Mouse (Mus musculus): ENCODE measurements around the gene Ctdspl2. TPM values are rescaled to one million over a fixed set of nuclear protein-coding genes. Genes with fewer than 3 reads are reported as not detected.
"Not testable (repeated sequence)": the region's sequence is repeated elsewhere in the genome, so short reads cannot be mapped to it uniquely, and the experiment has no call there.

The Ctdspl2 gene
- total RNA-seq (2021): 10 to 100 TPM; 33.0 to 33.1 TPM

DNA sequence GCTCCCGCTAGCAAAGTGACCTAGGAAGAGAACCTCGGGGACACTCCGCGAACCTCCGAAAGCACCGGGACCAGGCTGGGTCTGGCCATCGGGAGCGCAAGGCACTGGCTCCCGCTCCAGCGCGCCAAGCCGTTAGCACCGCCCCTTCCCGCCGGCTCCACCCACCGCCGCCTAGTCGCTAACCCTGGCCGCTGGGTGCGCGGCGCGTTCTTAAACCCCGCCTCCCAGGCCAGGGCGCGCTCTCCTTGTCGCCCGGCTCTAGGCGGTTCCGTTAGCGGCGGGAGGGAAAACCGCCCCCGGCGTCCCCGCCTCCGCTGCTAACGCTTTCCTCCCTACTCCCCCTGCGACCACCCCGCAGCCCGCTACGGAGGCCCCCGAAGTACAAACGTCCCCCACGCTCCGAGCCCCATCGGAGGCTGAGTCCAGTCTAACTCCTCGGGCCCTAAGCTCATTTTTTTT is at the start of gene Ctdspl2, which contains the start of gene Mageb3:
Ctdspl2 (plus strand) TSS at position 237 of the 459 bp plus-strand sequence.
Mageb3 (minus strand) TSS at position 328 of the 459 bp plus-strand sequence.
- peak; percentile 81 to 88 for DNase-seq (ENCODE audit: extremely low spot score in 1 of 2, low spot score in 1 of 2)

DNA sequence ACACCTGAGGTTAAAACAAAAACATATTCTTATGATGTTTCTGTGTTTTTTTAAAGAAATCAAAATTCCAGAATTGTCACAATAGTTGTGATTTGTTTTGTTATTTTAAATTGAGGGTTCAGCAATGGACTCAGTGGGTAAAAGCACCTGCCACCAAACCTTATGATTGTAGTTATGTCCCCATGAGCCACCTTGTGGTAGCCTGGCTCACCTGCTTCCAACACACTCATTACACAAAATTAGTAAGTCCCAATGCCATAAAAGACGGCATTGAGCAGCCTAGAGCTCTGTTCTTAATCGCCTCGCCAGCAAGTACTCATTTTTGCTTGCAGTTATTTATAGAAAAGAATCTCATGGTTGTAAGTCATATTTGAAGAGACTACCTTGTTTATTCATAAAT is 45.8 kb upstream of the Ctdspl2 start:
- DNase-seq (ENCODE audit: extremely low spot score in 1 of 2, low spot score in 1 of 2): no peak

DNA sequence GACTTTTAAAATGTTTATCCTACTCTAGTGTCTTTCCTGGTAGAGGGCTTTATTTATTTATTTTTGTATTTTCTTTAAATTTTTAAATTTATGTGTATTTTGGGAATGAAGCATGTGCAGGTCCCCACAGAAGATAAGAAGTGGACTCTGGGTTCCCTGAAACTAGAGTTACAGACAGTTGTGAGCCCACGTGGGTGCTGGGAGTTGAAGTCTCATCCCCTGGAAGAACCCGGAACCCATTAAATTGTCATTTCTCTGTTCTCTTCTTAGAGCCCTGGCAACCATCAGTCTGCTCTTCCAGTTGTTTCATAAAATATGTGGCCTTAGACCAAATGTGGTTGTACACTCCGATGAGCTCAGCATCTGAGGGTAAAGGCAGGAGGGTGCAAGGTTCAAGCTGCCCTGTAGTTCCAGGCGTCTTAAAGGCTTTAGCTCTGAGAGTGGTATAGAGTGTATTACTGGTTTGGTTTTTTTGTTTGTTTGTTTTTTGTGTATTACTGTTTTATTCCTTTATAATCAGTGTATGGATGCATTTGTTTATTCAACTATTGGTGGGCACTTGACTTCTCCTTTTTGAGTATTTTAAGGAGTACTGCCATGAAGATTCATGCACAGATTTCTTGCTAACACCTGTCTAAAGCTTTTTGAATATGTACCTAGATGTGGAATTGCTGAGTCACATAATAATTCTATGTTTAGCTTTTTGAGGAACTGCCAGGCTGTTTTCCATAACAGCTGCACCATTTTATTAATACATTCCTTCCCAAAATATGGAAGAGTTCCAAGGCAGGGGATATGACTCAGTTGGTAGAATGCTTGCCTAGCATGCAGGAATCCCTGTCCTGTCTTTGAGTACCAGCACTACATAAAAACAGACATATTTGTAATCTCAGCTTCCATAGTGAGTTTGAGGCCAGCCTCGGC is 39.5 kb upstream of the Ctdspl2 start:
- no peak for DNase-seq (ENCODE audit: extremely low spot score in 1 of 2, low spot score in 1 of 2)

DNA sequence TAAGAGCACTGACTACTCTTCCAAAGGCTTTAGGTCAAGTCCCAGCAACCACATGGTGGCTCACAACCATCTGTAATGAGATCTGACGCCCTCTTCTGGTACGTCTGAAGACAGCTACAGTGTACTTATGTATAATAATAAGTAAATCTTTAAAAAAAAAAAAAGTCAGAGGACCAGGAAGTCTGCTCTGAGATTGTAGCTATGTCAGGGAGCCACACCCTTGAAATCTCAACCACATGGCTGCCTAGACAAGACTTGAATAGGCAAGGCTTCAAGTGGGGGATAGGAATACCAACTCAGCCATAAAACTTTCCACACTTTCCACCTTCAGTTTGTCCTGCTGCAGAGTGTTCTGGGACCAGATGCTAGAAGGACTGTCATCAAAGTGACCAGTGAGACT is 18.2 kb upstream of the Ctdspl2 start:
- not testable (repeated sequence) for DNase-seq (ENCODE audit: extremely low spot score in 1 of 2, low spot score in 1 of 2)

DNA sequence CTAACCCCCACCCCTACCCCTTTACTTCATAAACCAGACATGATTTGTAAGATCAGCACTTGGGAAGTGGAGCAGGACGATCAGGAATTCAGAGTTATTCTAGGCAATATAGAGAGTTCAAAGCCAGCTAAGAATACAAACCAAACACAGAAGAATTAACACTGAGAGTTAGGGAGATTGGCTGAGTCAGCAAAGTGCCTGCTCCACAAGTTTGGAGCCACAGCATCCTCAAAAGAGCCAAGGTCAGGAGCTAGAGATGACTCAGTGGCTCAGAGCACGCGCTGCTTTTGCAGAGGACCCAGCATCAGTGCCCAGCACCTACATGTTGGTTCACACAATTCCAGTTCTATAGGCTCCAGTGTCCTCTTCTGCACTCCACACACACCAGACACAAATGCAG is 12.4 kb upstream of the Ctdspl2 start:
- DNase-seq (ENCODE audit: extremely low spot score in 1 of 2, low spot score in 1 of 2): no peak

DNA sequence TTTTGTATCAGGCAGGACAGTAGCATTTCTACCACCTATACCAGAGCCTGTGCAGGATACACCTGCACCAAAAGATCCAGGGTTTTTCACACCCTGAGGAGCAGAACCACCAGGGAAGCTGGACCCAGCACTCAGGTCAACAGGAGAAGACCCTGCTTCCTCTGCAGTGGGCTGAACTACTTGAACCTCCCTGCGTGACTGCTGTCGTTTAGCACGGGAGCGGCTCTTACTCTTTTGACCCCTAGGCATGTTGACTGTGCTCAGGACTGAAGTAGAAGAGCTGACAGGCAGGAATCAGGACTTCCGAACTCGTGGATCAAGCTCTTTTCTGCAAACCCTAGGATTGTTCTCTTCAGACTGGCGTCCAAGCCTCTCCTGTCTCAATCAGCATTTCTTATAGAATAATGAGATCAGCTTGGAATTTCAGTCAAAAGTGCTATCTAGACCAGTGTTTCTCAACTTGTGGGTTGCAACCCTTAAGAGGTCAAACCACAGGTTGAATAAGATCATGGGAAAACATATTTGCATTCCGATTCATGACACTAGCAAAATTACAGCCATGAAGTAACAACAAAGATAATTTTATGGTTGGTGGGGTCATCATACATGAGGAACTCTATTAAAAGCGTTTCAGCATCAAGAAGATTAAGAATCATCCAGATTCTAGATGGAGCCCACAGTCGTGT is 687 bp upstream of the Ctdspl2 start:
- DNase-seq (ENCODE audit: extremely low spot score in 1 of 2, low spot score in 1 of 2): no peak

DNA sequence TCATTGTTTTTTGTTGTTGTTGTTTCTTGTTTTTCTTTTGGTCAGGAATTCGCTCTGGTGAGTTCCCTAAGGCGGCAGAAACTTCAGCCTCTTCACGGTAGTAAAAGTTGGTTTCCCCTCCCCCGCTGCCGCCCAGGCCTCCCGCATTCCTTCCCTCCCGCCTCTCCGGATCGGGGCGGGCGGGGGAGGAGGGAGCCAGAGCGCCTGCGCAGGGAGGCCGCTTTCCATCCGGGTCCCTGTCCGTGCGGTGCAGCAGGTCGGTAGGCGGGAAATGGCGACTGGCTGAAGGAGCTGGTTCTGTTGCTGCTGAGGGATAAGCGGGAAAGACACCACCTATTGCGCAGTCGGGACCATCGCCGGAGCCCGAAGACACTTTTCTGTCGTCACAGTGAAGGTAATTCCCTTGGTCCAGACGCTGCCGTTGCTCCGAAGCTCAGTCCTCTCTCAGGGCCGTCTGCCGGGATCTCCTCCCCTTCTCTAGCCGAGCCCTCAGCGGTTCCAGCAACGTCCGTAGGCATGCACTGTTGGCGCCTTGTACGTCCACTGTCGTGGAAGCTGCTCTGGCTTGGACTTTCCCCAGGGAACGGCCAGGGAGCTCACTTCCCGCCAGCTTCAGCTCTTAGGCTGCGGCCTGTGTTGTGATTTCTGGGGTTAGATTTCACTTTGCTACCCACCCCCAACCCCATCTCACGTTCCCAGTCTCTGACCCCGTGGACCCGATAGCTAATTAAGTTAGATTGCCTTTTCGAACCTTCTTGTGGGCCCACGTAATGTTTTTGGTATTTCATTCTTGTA is 620 bp downstream of the Ctdspl2 start:
- DNase-seq (ENCODE audit: extremely low spot score in 1 of 2, low spot score in 1 of 2): peak; percentile 92 to 96

DNA sequence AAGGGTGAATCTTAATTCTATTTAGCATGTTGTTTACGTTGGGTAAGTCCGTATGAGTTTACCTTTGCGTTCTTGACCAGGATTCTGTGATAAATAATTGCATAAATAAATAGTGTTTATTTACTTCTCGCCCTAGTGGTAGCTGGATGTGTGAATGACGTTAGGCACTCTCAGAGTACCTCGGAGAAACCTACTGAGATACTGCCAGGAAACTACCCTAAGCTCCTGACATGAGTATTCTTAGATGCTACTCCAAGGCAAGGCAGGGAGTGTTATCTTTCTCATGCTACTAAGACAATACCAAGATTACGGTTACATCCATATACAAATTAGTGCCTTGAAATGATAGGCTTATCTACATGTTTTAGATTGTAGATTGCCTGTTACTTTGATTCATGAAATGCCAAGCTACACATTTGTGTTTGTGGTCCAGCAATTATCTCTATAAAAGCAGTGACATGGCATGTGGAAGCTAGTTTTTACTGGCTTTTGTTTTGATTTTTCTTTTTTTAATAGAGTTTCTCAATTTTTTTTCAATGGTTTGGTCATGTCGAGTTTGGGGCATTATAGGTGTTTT is 1.5 kb downstream of the Ctdspl2 start:
- DNase-seq (ENCODE audit: extremely low spot score in 1 of 2, low spot score in 1 of 2): no peak

DNA sequence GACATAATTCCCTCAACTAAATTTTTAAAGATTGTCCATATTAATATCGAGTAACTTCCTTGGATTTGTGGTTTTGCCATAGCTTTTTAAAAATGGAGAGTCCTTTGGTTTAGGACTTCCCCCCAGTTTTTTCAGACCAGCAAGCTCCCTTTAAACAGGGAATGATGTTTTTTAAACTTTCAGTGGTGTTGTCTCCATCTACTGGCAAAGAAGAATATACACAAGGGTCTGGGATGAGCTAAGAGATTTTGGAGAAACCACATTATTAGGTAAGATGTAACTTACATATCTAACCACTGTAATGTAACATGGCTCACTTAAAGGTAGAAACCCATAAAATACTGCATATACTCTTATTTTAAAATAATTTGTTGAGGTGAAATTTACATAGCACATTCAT is 39.9 kb downstream of the Ctdspl2 start:
- DNase-seq (ENCODE audit: extremely low spot score in 1 of 2, low spot score in 1 of 2): no peak

DNA sequence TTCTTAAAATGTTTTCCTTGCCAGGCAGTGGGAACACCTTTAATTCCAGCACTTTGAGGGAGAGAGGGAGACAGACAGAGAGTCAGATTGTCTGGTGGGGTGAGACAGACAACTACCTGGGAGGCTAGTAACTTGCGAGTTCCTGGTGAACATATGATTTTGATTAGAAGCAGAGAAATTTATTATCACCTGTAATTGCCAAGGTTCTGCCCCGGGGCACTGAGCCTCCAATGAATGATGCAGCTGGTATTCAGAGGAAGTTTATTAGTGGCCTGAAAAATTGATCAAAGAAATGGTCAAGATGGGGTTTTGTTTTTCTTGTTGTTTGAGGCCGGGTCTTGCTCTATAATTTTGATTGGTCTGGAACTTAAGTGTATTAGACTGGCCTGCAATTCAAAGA is 53.0 kb downstream of the Ctdspl2 start:
- DNase-seq (ENCODE audit: extremely low spot score in 1 of 2, low spot score in 1 of 2): no peak

DNA sequence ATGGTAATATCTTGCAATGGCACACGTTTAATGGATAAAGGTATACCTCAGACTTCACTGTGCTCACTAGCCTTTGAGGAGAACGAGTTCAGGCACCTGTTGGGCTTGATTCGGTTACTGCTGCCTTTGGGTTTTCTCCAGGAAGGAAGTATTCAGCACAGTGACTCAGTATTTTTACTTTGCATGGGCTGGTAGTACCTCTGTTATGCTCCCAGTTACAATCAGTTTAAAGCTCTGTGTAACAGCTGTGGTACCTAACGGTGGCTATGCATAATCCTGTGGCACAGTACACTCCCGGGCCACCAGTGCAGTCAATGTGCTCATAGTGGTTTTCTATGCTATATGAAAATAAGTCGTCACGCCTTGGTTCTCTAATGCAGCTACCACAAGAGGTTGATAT is 55.6 kb downstream of the Ctdspl2 start:
- no peak for DNase-seq (ENCODE audit: extremely low spot score in 1 of 2, low spot score in 1 of 2)

DNA sequence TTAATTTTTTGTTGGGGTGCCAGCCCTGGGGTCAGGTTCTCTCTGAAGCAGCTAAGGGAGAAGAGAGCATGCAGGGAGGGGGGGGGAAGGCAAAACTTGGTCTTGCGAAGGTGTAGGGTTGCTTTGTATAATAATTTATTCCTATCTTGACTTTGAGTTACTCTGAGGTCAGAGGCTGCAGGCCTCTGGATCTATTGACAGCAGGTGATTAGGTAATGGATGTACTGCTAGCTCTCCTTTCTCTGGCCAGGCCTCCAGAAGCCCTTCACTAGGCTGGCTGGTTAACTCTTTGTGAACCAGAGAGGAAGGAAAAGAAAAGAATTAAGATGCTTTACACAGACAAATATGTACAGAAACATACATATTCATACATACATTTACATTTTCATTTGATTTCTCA is 62.9 kb downstream of the Ctdspl2 start:
- DNase-seq (ENCODE audit: extremely low spot score in 1 of 2, low spot score in 1 of 2): no peak

DNA sequence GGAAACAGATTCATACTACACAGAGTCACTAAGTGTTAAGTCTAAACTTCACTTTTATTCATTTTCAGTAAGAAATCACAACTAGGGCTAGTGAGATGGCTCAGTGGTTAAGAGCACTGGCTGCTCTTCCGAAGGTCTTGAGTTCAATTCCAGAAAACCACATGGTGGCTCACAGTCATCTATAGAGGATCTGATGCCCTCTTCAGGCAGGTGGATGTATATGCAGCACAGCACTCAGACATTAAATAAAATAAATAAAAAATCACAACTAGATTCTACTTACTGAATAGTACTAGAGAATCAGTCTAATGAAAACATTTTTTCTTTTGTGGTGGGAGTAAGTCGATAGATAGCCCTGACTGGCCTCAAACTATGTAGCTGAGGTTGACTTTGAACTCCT is 66.5 kb downstream of the Ctdspl2 start:
- no peak for DNase-seq (ENCODE audit: extremely low spot score in 1 of 2, low spot score in 1 of 2)

DNA sequence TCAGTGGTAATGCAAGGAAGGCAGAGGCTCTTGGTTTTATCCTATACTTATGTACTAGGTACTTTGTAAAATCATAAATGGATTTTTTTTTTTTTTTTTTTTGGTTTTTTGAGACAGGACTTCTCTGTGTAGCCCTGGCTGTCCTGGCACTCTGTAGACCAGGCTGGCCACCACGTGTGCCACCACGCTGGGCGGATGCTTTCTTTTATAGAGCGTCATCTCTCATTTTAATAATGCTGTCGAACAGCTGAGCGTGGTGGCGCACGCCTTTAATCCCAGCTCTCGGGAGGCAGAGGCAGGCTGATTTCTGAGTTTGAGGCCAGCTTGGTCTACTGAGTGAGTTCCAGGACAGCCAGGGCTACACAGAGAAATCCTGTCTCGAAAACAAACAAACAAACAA is 71.3 kb downstream of the Ctdspl2 start:
- not testable (repeated sequence) for DNase-seq (ENCODE audit: extremely low spot score in 1 of 2, low spot score in 1 of 2)

DNA sequence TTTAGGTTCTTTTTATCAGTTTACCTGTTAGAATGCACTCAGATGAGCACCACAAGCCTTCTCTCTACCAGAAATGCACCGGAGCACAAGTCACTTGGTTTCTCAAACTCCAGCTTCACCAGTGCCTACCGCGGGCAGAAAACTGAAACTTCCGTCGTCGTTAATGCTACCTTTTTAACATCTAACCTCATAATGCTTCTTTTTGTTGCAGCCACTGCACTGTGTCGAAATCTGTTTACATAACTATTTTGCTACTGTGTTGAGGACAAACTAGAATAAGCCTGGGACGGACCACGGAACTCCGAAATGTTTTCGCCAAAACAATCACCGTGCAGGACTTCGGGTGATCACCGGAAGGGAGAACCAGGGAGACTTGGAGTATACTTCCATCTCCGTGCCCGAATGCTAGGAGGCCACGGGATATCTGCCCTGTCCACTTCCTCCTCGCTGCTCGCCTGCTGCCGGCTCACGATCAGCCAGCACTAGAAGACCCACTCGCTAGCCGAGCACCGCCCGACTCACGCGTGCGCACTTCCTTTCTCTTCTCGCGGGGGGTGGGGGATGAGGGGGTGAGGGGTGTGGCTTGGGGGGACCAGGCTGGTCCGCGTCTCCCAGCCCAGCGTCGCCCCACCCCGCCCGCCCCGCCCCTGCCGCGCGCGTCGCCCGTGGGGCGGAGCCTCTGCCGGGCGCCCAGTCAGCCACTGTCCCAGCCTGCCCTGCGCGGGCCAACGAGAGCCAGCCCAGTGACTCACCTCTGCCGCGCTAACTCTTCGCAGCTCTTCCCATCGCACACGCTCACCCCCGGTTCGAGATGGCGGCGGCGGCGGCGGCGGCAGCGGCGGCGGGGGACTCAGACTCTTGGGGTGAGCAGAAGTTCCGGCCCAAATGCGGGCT is 72.3 kb downstream of the Ctdspl2 start, which contains the start of gene Eif3j1:
Eif3j1 (plus strand) TSS at position 685 of the 894 bp plus-strand sequence.
- DNase-seq (ENCODE audit: extremely low spot score in 1 of 2, low spot score in 1 of 2): peak; percentile 74 to 77

DNA sequence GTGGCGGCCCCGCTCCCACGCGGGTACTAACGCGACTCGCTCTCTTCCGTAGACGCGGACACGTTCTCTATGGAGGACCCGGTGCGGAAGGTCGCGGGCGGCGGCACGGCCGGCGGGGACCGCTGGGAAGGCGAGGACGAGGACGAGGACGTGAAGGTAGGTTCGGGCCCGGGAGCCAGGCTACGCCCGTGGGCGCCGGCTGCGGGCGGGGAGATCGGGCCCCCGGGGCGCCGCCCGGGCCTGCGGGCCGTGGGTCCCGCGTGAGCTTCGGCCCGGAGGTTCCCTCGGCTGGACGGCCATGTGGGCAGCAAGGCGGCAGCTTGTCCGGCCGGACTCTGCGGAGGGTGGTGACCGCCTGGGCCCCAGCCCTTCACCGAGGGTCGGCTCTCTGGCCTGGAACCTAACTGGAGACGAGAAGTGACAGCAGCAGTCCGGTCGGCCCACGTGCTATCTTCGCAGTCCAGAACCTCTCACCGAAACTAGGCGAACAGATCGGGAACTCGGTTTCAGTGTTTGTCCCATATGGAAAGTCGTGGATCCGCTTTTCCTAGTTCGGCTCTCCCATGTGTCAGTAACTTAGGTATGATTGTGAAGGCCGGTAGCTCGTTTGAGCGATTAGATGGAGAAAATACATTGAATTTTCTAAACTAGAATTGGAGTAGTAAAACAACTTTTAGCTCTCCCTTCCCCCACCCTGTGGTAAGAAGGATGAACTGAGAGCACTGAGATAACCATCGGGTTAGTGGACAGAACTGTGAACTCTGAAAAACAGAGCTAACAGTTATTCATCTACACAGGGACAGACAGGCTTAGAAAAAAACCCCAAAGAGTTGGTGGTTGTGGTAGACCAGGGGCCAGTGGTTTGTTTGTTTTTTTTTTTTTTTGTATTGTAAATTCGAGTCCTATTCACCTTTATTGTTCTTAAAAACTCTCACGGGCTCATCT is 73.2 kb downstream of the Ctdspl2 start:
- DNase-seq (ENCODE audit: extremely low spot score in 1 of 2, low spot score in 1 of 2): peak in 1 of 2 experiments; percentile 25

DNA sequence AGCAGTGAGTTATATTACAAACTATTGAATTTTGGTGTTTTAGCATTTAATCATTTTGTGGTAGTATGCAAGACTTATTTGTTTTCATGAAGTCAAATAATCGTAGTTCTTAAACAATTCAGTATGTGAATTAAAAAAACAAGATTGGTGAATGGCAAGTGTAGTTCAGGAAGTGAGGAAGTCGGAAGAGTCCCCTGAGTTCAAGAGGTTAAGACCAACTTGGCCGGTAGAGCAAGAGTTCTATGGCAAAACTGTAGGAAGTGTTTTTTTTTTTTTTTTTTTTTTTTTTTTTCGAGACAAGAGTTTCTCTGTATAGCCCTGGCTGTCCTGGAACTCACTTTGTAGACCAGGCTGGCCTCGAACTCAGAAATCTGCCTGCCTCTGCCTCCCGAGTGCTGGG is 76.2 kb downstream of the Ctdspl2 start:
- no peak for DNase-seq (ENCODE audit: extremely low spot score in 1 of 2, low spot score in 1 of 2)

DNA sequence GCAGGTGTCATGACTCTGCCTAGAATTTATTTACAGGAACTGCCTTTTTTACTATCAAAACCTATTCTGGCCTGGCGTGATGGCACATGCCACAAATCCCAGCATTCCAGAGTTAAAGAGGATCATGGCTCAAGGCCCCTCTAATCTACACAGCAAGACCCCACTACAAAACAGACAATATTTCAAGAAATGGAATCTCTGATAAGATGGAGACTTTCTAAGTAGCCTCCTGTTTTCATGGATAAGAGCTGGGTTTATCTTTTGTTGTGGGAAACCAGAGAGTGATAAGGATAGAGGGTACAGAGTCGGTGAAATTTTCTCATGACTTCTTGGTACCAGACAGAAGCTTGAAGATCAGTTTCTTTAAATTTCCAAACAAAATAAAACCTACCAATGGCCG is 80.3 kb downstream of the Ctdspl2 start:
- DNase-seq (ENCODE audit: extremely low spot score in 1 of 2, low spot score in 1 of 2): no peak
